Mouse (Mus musculus) heart, embryonic 12.5 days (tissue): ENCODE results near the gene Tshz2. TPM values are rescaled to one million over a fixed set of nuclear protein-coding genes. Genes with fewer than 3 reads are reported as not detected.

Source experiments
- ATAC-seq: fragments of 200-750 bp; cut with Nextera tagmentation; 2 replicates; pipeline ENCODE4 v1.8.0; 2017; ENCODE audit warnings: moderate TSS enrichment, moderate library complexity; ENCODE audit not compliant: insufficient number of reproducible peaks, low FRiP score
- H3K27ac ChIP-seq: fragments of 300-500 bp; sonication (generic); 2 replicates; pipeline ENCODE4 v1.5.1; 2016; ENCODE audit warnings: mild to moderate bottlenecking, moderate library complexity; ENCODE audit not compliant: poor library complexity, severe bottlenecking
- H3K27me3 ChIP-seq: fragments of 300-500 bp; sonication (generic); replicated peaks from 2 replicates; pipeline ENCODE4 v1.6.1; 2016; ENCODE audit warnings: mild to moderate bottlenecking, moderate library complexity
- H3K36me3 ChIP-seq: fragments of 300-500 bp; sonication (generic); 2 replicates; pipeline ENCODE4 v1.6.1; 2016; ENCODE audit warnings: mild to moderate bottlenecking, moderate library complexity
- H3K4me1 ChIP-seq: fragments of 300-500 bp; sonication (generic); replicated peaks from 2 replicates; pipeline ENCODE4 v1.6.1; 2016; ENCODE audit warnings: mild to moderate bottlenecking
- H3K4me2 ChIP-seq: fragments of 300-500 bp; sonication (generic); 2 replicates; pipeline ENCODE4 v1.6.1; 2016; ENCODE audit warnings: mild to moderate bottlenecking, moderate library complexity
- H3K4me3 ChIP-seq: fragments of 300-500 bp; sonication (generic); 2 replicates; pipeline ENCODE4 v1.5.1; 2016; ENCODE audit warnings: mild to moderate bottlenecking
- H3K9ac ChIP-seq: fragments of 300-500 bp; sonication (generic); 2 replicates; pipeline ENCODE4 v1.6.1; 2016; ENCODE audit warnings: mild to moderate bottlenecking, moderate library complexity
- H3K9me3 ChIP-seq: fragments of 300-500 bp; sonication (generic); replicated peaks from 2 replicates; pipeline ENCODE4 v1.6.1; 2016; ENCODE audit warnings: mild to moderate bottlenecking, moderate library complexity
- WGBS: fragments of 180-500 bp; shearing (Covaris S2); methylation state at CpG from one replicate; pipeline ENCODE4 v1.1.7; 2016; 5-methylcytosine and 5-hydroxymethylcytosine counted together
- polyA plus RNA-seq: library from polyadenylated mRNA; unstranded; fragments of >200 nt; fragmentation: Nextera tagmentation; extraction: Ambion mirVana; gene quantifications from 2 replicates; pipeline ENCODE4 v1.2.1, GENCODE M21; 2016

Tshz2 gene
- polyA plus RNA-seq, 1 experiment from 2014 or later: 5.6 TPM

- no peak for ATAC-seq
- Histone ChIP-seq H3K9ac (no peak overlapping the region), H3K27me3 (no peaks in the 10 kb centered on the region; the same call in 1 of the 2 replicates), H3K9me3 (no peaks in the 10 kb centered on the region), H3K4me2 (no peak overlapping the region), H3K27ac (no peak overlapping the region), H3K4me3 (no peak overlapping the region), H3K36me3 (no peaks in the 10 kb centered on the region), H3K4me1 (no peaks in the 10 kb centered on the region)
- WGBS: 79% methylated on average over 4 of the region's 4 CpGs
Observed at GRCm38 (mm10) chr2:169599591-169599990, 33.2 kb upstream of the Tshz2 start.

DNA sequence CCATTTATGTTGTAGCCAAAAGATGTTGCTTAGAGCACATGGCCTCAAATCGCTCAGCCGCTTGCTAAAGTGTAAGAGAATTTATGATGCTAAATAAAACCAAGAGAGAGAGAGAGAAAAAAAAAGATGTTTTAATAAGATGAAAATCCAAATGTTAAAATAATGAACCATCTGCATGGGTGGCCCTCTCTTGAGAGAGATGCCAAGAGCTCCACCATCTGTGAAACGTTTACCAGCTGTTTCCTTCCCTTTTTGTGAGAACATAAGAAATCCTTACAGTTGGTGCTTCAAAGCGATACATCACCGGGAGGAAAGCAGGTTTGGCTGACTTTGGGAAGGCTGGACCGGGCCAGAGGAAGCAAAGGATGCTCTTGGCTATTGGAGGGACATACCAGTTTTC lies 32.6 kb upstream of the Tshz2 start:
- whole genome bisulfite sequencing: 75% methylated on average over 6 of the region's 6 CpGs
- no peak for ATAC-seq
- no peaks in the 10 kb centered on the region for H3K36me3 ChIP-seq
- H3K9ac ChIP-seq: no peak overlapping the region
- no peak overlapping the region for H3K27ac ChIP-seq
- H3K27me3 ChIP-seq: no peaks in the 10 kb centered on the region; the same call in 1 of the 2 replicates
- no peak overlapping the region for H3K4me2 ChIP-seq
- H3K9me3 ChIP-seq: no peaks in the 10 kb centered on the region
- no peaks in the 10 kb centered on the region for H3K4me1 ChIP-seq
- H3K4me3 ChIP-seq: no peak overlapping the region

DNA sequence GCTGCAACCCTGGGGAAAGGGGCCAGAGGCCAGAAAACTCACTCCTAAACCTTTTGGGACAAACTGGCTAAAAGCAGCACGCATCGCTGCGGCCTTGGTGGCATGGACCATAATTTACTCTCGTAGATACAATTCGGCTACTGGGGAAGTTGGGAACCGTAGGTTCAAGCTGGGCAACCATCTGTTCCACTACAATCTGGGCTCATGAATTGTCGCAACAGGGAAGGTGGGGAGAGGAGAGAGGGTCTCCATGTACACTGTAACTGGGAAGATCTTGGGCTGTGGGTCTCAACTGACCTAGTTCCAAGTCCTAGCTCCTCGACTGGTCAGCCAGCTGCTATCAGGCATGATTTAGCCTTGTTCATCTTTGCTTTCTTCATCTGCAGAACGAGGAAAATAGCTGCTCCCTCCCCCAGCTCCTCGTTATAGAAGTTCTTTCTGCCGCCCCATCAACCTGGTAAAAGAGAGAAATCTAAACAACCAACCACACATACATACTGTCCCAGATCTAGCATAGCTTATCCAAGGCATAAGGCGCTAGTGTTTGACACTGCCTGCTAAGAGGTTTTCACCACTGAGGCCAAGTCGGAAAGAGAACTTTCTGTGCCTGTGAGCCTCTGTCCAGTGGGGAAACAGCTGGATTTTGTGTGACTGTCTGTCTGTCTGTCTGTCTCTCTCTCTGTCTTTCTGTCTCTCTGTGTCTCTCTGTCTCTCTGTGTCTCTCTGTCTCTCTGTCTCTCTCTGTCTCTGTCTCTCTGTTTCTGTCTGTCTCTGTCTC lies 25.7 kb upstream of the Tshz2 start:
- Histone ChIP-seq H3K4me3 (no peak overlapping the region), H3K9me3 (no peaks in the 10 kb centered on the region), H3K4me2 (no peak overlapping the region), H3K36me3 (no peaks in the 10 kb centered on the region), H3K9ac (no peak overlapping the region), H3K4me1 (peaks cover 16% of the 10 kb centered on the region), H3K27me3 (peaks cover 7% of the 10 kb centered on the region; the same call in 1 of the 2 replicates), H3K27ac (no peak overlapping the region)
- no peak for ATAC-seq
- 79% methylated on average over 13 of the region's 13 CpGs for WGBS

- no peak for ATAC-seq
- 21% methylated on average over 2 of the region's 2 CpGs for WGBS
- H3K4me2 ChIP-seq: no peak overlapping the region
- peaks cover 16% of the 10 kb centered on the region for H3K4me1 ChIP-seq
- no peak overlapping the region for H3K9ac ChIP-seq
- peaks cover 7% of the 10 kb centered on the region; the same call in 1 of the 2 replicates for H3K27me3 ChIP-seq
- no peak overlapping the region for H3K4me3 ChIP-seq
- no peaks in the 10 kb centered on the region for H3K9me3 ChIP-seq
- no peaks in the 10 kb centered on the region for H3K36me3 ChIP-seq
- 0 out of 2 replicates have a peak overlapping the region, but pooled peaks have one; percentile 10 for H3K27ac ChIP-seq
Observed at GRCm38 (mm10) chr2:169607787-169608186, 25.0 kb upstream of the Tshz2 start.

- Histone ChIP-seq H3K27ac (no peak overlapping the region), H3K36me3 (no peaks in the 10 kb centered on the region), H3K4me1 (peaks cover 16% of the 10 kb centered on the region), H3K27me3 (0 out of 2 replicates have a peak, but pooled peaks cover 7% of the 10 kb centered on the region), H3K9me3 (no peaks in the 10 kb centered on the region), H3K4me3 (no peak overlapping the region), H3K9ac (no peak overlapping the region), H3K4me2 (no peak overlapping the region)
- ATAC-seq: no peak
- 47% methylated on average over 13 of the region's 13 CpGs for WGBS
Observed at GRCm38 (mm10) chr2:169609956-169610355, 22.9 kb upstream of the Tshz2 start.

GRCm38 (mm10) chr2:169610882-169611281 lies 21.9 kb upstream of the Tshz2 start:
- Histone ChIP-seq H3K9ac (no peak overlapping the region), H3K27me3 (0 out of 2 replicates have a peak, but pooled peaks cover under 1% of the 10 kb centered on the region), H3K4me3 (no peak overlapping the region), H3K27ac (no peak overlapping the region), H3K4me1 (peaks cover 16% of the 10 kb centered on the region), H3K36me3 (no peaks in the 10 kb centered on the region), H3K4me2 (no peak overlapping the region), H3K9me3 (no peaks in the 10 kb centered on the region)
- no peak for ATAC-seq
- WGBS: 82% methylated on average over 8 of the region's 8 CpGs

DNA sequence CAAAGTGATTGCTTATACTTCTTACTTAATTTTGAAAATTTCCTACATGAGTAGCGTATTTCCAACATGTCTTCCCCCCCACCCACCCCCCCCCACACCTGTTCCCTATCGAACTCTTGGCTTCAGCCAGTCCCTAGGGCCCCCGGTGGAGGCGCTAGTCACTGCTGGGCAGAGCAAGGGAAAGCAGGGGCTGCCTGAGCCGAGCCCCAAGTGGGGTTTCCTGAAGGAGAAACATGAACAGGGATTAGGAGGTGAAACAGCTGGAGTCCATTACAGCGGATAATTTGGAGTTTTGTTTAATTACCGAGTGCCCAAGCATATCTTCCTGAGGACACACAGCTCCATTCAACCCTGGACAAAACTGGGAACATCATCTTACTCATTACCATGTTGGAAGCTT lies 21.3 kb upstream of the Tshz2 start:
- no peak for ATAC-seq
- H3K27me3 ChIP-seq: no peaks in the 10 kb centered on the region
- H3K9ac ChIP-seq: no peak overlapping the region
- no peak overlapping the region for H3K27ac ChIP-seq
- H3K4me2 ChIP-seq: no peak overlapping the region
- 43% methylated on average over 7 of the region's 7 CpGs for WGBS
- no peaks in the 10 kb centered on the region for H3K9me3 ChIP-seq
- H3K4me3 ChIP-seq: no peak overlapping the region
- H3K36me3 ChIP-seq: no peaks in the 10 kb centered on the region
- peaks cover 16% of the 10 kb centered on the region for H3K4me1 ChIP-seq

- Histone ChIP-seq H3K9me3 (no peaks in the 10 kb centered on the region), H3K4me1 (0 out of 2 replicates have a peak, but pooled peaks cover 5% of the 10 kb centered on the region), H3K4me3 (no peak overlapping the region), H3K36me3 (no peaks in the 10 kb centered on the region), H3K27me3 (no peaks in the 10 kb centered on the region), H3K9ac (no peak overlapping the region), H3K27ac (no peak overlapping the region), H3K4me2 (no peak overlapping the region)
- ATAC-seq: no peak
- WGBS: 50% methylated on average over 4 of the region's 4 CpGs
Observed at GRCm38 (mm10) chr2:169614683-169615082, 18.1 kb upstream of the Tshz2 start.

DNA sequence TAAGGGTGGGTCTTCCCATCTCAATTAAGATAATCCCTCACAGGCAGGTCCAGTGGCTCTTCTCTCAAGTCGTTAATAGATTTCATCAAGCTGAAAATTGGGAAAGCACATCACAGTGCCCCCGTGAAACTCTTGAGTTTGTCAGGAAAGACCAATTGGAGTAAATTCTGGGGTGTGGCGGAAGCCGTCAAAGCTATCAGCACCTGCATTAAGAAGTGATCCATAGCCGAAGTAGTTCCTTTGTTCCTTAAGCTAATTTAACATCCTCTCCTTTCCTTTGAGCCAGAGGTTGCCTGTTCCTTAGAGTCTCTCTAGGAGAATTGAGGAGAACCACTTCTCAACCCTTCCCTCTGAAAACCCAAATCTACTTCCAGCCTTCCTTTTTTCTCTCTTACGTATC lies 16.8 kb upstream of the Tshz2 start:
- no peaks in the 10 kb centered on the region for H3K9me3 ChIP-seq
- no peaks in the 10 kb centered on the region for H3K27me3 ChIP-seq
- 68% methylated on average over 6 of the region's 6 CpGs for WGBS
- no peak overlapping the region for H3K9ac ChIP-seq
- H3K4me2 ChIP-seq: no peak overlapping the region
- H3K4me3 ChIP-seq: no peak overlapping the region
- ATAC-seq: no peak
- H3K27ac ChIP-seq: no peak overlapping the region
- H3K36me3 ChIP-seq: no peaks in the 10 kb centered on the region
- H3K4me1 ChIP-seq: 0 out of 2 replicates have a peak, but pooled peaks cover 3% of the 10 kb centered on the region

GRCm38 (mm10) chr2:169621201-169621710 lies 11.6 kb upstream of the Tshz2 start:
- H3K9me3 ChIP-seq: no peaks in the 10 kb centered on the region
- no peaks in the 10 kb centered on the region for H3K36me3 ChIP-seq
- H3K27ac ChIP-seq: no peak overlapping the region
- no peak overlapping the region for H3K4me3 ChIP-seq
- no peak overlapping the region for H3K9ac ChIP-seq
- no peaks in the 10 kb centered on the region for H3K27me3 ChIP-seq
- H3K4me1 ChIP-seq: peaks cover 16% of the 10 kb centered on the region; the same call in 1 of the 2 replicates
- peak; percentile 47; the same call in 1 of the 2 replicates for ATAC-seq
- H3K4me2 ChIP-seq: peak overlapping the region; percentile 41
- 45% methylated on average over 15 of the region's 15 CpGs for WGBS

DNA sequence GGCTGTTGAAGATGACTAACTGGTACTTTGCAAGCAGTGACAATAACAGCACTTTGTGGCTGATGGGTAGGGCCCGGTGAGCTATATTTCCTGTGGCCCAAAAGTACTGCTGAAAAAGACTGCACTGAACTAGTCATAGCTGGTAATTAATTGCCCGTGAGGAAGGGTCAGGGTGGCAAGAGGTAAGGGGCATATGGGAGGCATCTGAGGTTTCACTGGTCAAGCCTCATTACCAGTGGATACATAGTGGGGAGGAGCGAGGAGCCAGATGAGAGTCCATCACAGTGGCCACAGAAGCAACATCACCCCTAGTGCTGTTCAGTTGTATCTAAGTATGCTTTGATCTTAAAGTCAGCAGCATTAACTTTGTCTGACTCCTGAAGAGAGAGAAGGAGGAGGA lies 2.7 kb upstream of the Tshz2 start:
- WGBS: 85% methylated on average over 3 of the region's 3 CpGs
- Histone ChIP-seq H3K4me1 (peaks cover 9% of the 10 kb centered on the region), H3K9me3 (no peaks in the 10 kb centered on the region), H3K4me2 (no peak overlapping the region), H3K4me3 (no peak overlapping the region), H3K9ac (no peak overlapping the region), H3K36me3 (no peaks in the 10 kb centered on the region), H3K27ac (no peak overlapping the region), H3K27me3 (no peaks in the 10 kb centered on the region)
- no peak for ATAC-seq
